Mouse (Mus musculus) intestine, embryonic 15.5 days (tissue): ENCODE measurements at regions not wholly inside any gene's neighbourhood (a gene's known extent, or its start where the extent isn't known, plus 50 kb on each side); places are given as distances from the start of the nearest gene placed in this dataset.

Source experiments
- ATAC-seq: fragments of 200-750 bp; cut with Nextera tagmentation; 2 replicates; pipeline ENCODE4 v1.8.0; 2017; ENCODE audit warnings: moderate TSS enrichment, moderate library complexity
- H3K27ac ChIP-seq: fragments of 300-500 bp; sonication (generic); 2 replicates; pipeline ENCODE4 v1.5.1; 2015; ENCODE audit warnings: mild to moderate bottlenecking, inconsistent platforms
- H3K27me3 ChIP-seq: fragments of 300-500 bp; sonication (generic); replicated peaks from 2 replicates; pipeline ENCODE4 v1.6.1; 2015; ENCODE audit warnings: inconsistent platforms
- H3K36me3 ChIP-seq: fragments of 300-500 bp; sonication (generic); 2 replicates; pipeline ENCODE4 v1.6.1; 2015; ENCODE audit warnings: inconsistent platforms
- H3K4me1 ChIP-seq: fragments of 300-500 bp; sonication (generic); replicated peaks from 2 replicates; pipeline ENCODE4 v1.6.1; 2015; ENCODE audit warnings: inconsistent platforms
- H3K4me2 ChIP-seq: fragments of 300-500 bp; sonication (generic); replicated peaks from 2 replicates; pipeline ENCODE4 v1.6.1; 2015; ENCODE audit warnings: mild to moderate bottlenecking, inconsistent platforms
- H3K4me3 ChIP-seq: fragments of 300-500 bp; sonication (generic); replicated peaks from 2 replicates; pipeline ENCODE4 v1.5.1; 2015; ENCODE audit warnings: inconsistent platforms
- H3K9ac ChIP-seq: fragments of 300-500 bp; sonication (generic); 2 replicates; pipeline ENCODE4 v1.6.1; 2015; ENCODE audit warnings: inconsistent platforms
- H3K9me3 ChIP-seq: fragments of 300-500 bp; sonication (generic); 2 replicates; pipeline ENCODE4 v1.6.1; 2016; ENCODE audit warnings: inconsistent platforms
- WGBS: fragments of 180-500 bp; shearing (Covaris S2); methylation state at CpG from one replicate; pipeline ENCODE4 v1.1.7; 2015; 5-methylcytosine and 5-hydroxymethylcytosine counted together

- H3K27ac ChIP-seq = no peak overlapping the region
- no peak overlapping the region for H3K4me3 ChIP-seq
- ATAC-seq = no peak
- no peaks in the 10 kb centered on the region for H3K9me3 ChIP-seq
- no peak overlapping the region for H3K9ac ChIP-seq
- no peak overlapping the region for H3K4me2 ChIP-seq
- no peaks in the 10 kb centered on the region for H3K4me1 ChIP-seq
- WGBS = 82% methylated on average over 1 of the region's 1 CpGs
- H3K27me3 ChIP-seq = no peaks in the 10 kb centered on the region
- no peaks in the 10 kb centered on the region for H3K36me3 ChIP-seq
Observed at GRCm38 (mm10) chr6:147765241-147765640, 281.8 kb upstream of the Far2 start.

GRCm38 (mm10) chr6:147769180-147769579 is 277.9 kb upstream of the Far2 start:
- Histone ChIP-seq H3K4me1 (no peaks in the 10 kb centered on the region), H3K27me3 (no peaks in the 10 kb centered on the region), H3K4me3 (no peak overlapping the region), H3K4me2 (no peak overlapping the region), H3K36me3 (no peaks in the 10 kb centered on the region), H3K9me3 (no peaks in the 10 kb centered on the region), H3K27ac (no peak overlapping the region), H3K9ac (no peak overlapping the region)
- WGBS = 82% methylated on average over 5 of the region's 5 CpGs
- ATAC-seq = no peak

GRCm38 (mm10) chr6:147770034-147770433 is 277.0 kb upstream of the Far2 start:
- H3K9me3 ChIP-seq = no peaks in the 10 kb centered on the region
- H3K4me2 ChIP-seq = no peak overlapping the region
- no peak for ATAC-seq
- H3K36me3 ChIP-seq = no peaks in the 10 kb centered on the region
- H3K27ac ChIP-seq = no peak overlapping the region
- H3K27me3 ChIP-seq = no peaks in the 10 kb centered on the region
- H3K4me1 ChIP-seq = no peaks in the 10 kb centered on the region
- H3K9ac ChIP-seq = no peak overlapping the region
- H3K4me3 ChIP-seq = no peak overlapping the region

- Histone ChIP-seq H3K4me3 (no peak overlapping the region), H3K9ac (no peak overlapping the region), H3K4me2 (no peak overlapping the region), H3K36me3 (no peaks in the 10 kb centered on the region), H3K9me3 (no peaks in the 10 kb centered on the region), H3K27me3 (no peaks in the 10 kb centered on the region), H3K4me1 (no peaks in the 10 kb centered on the region), H3K27ac (no peak overlapping the region)
- whole genome bisulfite sequencing = 20% methylated on average over 4 of the region's 4 CpGs
- no peak for ATAC-seq
Observed at GRCm38 (mm10) chr6:147771411-147771810, 275.6 kb upstream of the Far2 start.

- no peaks in the 10 kb centered on the region for H3K36me3 ChIP-seq
- H3K4me3 ChIP-seq = no peak overlapping the region
- H3K27me3 ChIP-seq = no peaks in the 10 kb centered on the region
- no peak for ATAC-seq
- H3K4me2 ChIP-seq = no peak overlapping the region
- H3K9ac ChIP-seq = no peak overlapping the region
- no peak overlapping the region for H3K27ac ChIP-seq
- no peaks in the 10 kb centered on the region for H3K4me1 ChIP-seq
- WGBS = 79% methylated on average over 10 of the region's 10 CpGs
- no peaks in the 10 kb centered on the region for H3K9me3 ChIP-seq
Observed at GRCm38 (mm10) chr6:147773904-147774303, 273.2 kb upstream of the Far2 start.

GRCm38 (mm10) chr6:147774626-147775025 is 272.4 kb upstream of the Far2 start:
- no peak overlapping the region for H3K4me3 ChIP-seq
- no peak overlapping the region for H3K27ac ChIP-seq
- 76% methylated on average over 6 of the region's 6 CpGs for WGBS
- H3K9ac ChIP-seq = no peak overlapping the region
- no peaks in the 10 kb centered on the region for H3K27me3 ChIP-seq
- no peak overlapping the region for H3K4me2 ChIP-seq
- no peaks in the 10 kb centered on the region for H3K9me3 ChIP-seq
- no peaks in the 10 kb centered on the region for H3K36me3 ChIP-seq
- 0 out of 2 replicates have a peak, but pooled peaks have one; percentile 15 for ATAC-seq
- no peaks in the 10 kb centered on the region for H3K4me1 ChIP-seq

GRCm38 (mm10) chr6:147779466-147779865 is 267.6 kb upstream of the Far2 start:
- H3K4me2 ChIP-seq = no peak overlapping the region
- H3K9me3 ChIP-seq = no peaks in the 10 kb centered on the region
- no peak overlapping the region for H3K4me3 ChIP-seq
- no peak overlapping the region for H3K27ac ChIP-seq
- H3K36me3 ChIP-seq = no peaks in the 10 kb centered on the region
- no peaks in the 10 kb centered on the region for H3K4me1 ChIP-seq
- WGBS = 91% methylated on average over 1 of the region's 1 CpGs
- no peak overlapping the region for H3K9ac ChIP-seq
- no peaks in the 10 kb centered on the region for H3K27me3 ChIP-seq
- ATAC-seq = no peak

- Histone ChIP-seq H3K4me1 (no peaks in the 10 kb centered on the region), H3K4me2 (no peak overlapping the region), H3K9me3 (no peaks in the 10 kb centered on the region), H3K27me3 (no peaks in the 10 kb centered on the region), H3K4me3 (no peak overlapping the region), H3K27ac (no peak overlapping the region), H3K9ac (no peak overlapping the region), H3K36me3 (no peaks in the 10 kb centered on the region)
- no peak for ATAC-seq
- WGBS = 72% methylated on average over 2 of the region's 2 CpGs
Observed at GRCm38 (mm10) chr6:147784249-147784648, 262.8 kb upstream of the Far2 start.

- WGBS = 90% methylated on average over 6 of the region's 6 CpGs
- H3K27me3 ChIP-seq = no peaks in the 10 kb centered on the region
- H3K36me3 ChIP-seq = no peaks in the 10 kb centered on the region
- H3K9ac ChIP-seq = no peak overlapping the region
- H3K4me3 ChIP-seq = no peak overlapping the region
- H3K4me2 ChIP-seq = no peak overlapping the region
- H3K27ac ChIP-seq = no peak overlapping the region
- H3K9me3 ChIP-seq = no peaks in the 10 kb centered on the region
- no peaks in the 10 kb centered on the region for H3K4me1 ChIP-seq
- ATAC-seq = no peak
Observed at GRCm38 (mm10) chr6:147784854-147785253, 262.2 kb upstream of the Far2 start.

GRCm38 (mm10) chr6:147788095-147788494 is 259.0 kb upstream of the Far2 start:
- ATAC-seq = no peak
- H3K27ac ChIP-seq = no peak overlapping the region
- no peaks in the 10 kb centered on the region for H3K4me1 ChIP-seq
- 76% methylated on average over 2 of the region's 2 CpGs for WGBS
- no peaks in the 10 kb centered on the region for H3K27me3 ChIP-seq
- no peaks in the 10 kb centered on the region for H3K9me3 ChIP-seq
- no peaks in the 10 kb centered on the region for H3K36me3 ChIP-seq
- no peak overlapping the region for H3K9ac ChIP-seq
- no peak overlapping the region for H3K4me2 ChIP-seq
- no peak overlapping the region for H3K4me3 ChIP-seq

GRCm38 (mm10) chr6:147789112-147789511 is 257.9 kb upstream of the Far2 start:
- Histone ChIP-seq H3K4me3 (no peak overlapping the region), H3K36me3 (no peaks in the 10 kb centered on the region), H3K4me2 (no peak overlapping the region), H3K9ac (no peak overlapping the region), H3K9me3 (no peaks in the 10 kb centered on the region), H3K27me3 (no peaks in the 10 kb centered on the region), H3K4me1 (no peaks in the 10 kb centered on the region), H3K27ac (no peak overlapping the region)
- no peak for ATAC-seq
- 74% methylated on average over 6 of the region's 6 CpGs for WGBS

- no peak overlapping the region for H3K27ac ChIP-seq
- H3K4me3 ChIP-seq = no peak overlapping the region
- H3K27me3 ChIP-seq = no peaks in the 10 kb centered on the region
- 62% methylated on average over 3 of the region's 3 CpGs for WGBS
- no peak overlapping the region for H3K9ac ChIP-seq
- no peak overlapping the region for H3K4me2 ChIP-seq
- no peaks in the 10 kb centered on the region for H3K9me3 ChIP-seq
- no peaks in the 10 kb centered on the region for H3K36me3 ChIP-seq
- no peaks in the 10 kb centered on the region for H3K4me1 ChIP-seq
- no peak for ATAC-seq
Observed at GRCm38 (mm10) chr6:147793811-147794210, 253.2 kb upstream of the Far2 start.

GRCm38 (mm10) chr6:147794351-147794750 is 252.7 kb upstream of the Far2 start:
- Histone ChIP-seq H3K9me3 (no peaks in the 10 kb centered on the region), H3K36me3 (no peaks in the 10 kb centered on the region), H3K4me1 (no peaks in the 10 kb centered on the region), H3K27me3 (no peaks in the 10 kb centered on the region), H3K4me2 (no peak overlapping the region), H3K4me3 (no peak overlapping the region), H3K9ac (no peak overlapping the region), H3K27ac (no peak overlapping the region)
- WGBS = 69% methylated on average over 4 of the region's 4 CpGs
- no peak for ATAC-seq
